Mouse (Mus musculus) forebrain, embryonic 16.5 days (tissue): ENCODE results near the gene Ap1g1. TPM values are rescaled to one million over a fixed set of nuclear protein-coding genes. Genes with fewer than 3 reads are reported as not detected.
"Not testable (repeated sequence)": the region's sequence is repeated elsewhere in the genome, so short reads cannot be mapped to it uniquely, and the experiment has no call there.

Experiments used
- ATAC-seq: fragments of 200-750 bp; cut with Nextera tagmentation; 2 replicates; pipeline ENCODE4 v1.8.0; 2017; ENCODE audit warnings: mild to moderate bottlenecking, moderate library complexity
- H3K27ac ChIP-seq: fragments of 300-500 bp; sonication (generic); 2 replicates; pipeline ENCODE4 v1.5.1; 2014; ENCODE audit warnings: low read length, control low read depth
- H3K27me3 ChIP-seq: fragments of 300-500 bp; sonication (generic); replicated peaks from 2 replicates; pipeline ENCODE4 v1.6.1; 2014; ENCODE audit warnings: low read length; ENCODE audit not compliant: control insufficient read depth, insufficient read depth
- H3K36me3 ChIP-seq: fragments of 300-500 bp; sonication (generic); 2 replicates; pipeline ENCODE4 v1.6.1; 2014; ENCODE audit not compliant: control insufficient read depth, insufficient read depth
- H3K4me1 ChIP-seq: fragments of 300-500 bp; sonication (generic); replicated peaks from 2 replicates; pipeline ENCODE4 v1.6.1; 2014; ENCODE audit warnings: low read length; ENCODE audit not compliant: control insufficient read depth, insufficient read depth
- H3K4me2 ChIP-seq: fragments of 300-500 bp; sonication (generic); 2 replicates; pipeline ENCODE4 v1.6.1; 2014; ENCODE audit warnings: mild to moderate bottlenecking, low read length, control low read depth
- H3K4me3 ChIP-seq: fragments of 300-500 bp; sonication (generic); replicated peaks from 2 replicates; pipeline ENCODE4 v1.5.1; 2014; ENCODE audit warnings: mild to moderate bottlenecking, low read length, control low read depth
- H3K9ac ChIP-seq: fragments of 300-500 bp; sonication (generic); replicated peaks from 2 replicates; pipeline ENCODE4 v1.6.1; 2014; ENCODE audit warnings: low read depth, low read length, control low read depth
- H3K9me3 ChIP-seq: fragments of 300-500 bp; sonication (generic); 2 replicates; pipeline ENCODE4 v1.6.1; 2016; ENCODE audit warnings: low read length; ENCODE audit not compliant: control insufficient read depth
- WGBS: fragments of 180-500 bp; shearing (Covaris S2); extraction: QIAGEN DNeasy Blood & Tissue Kit; methylation state at CpG from one replicate; pipeline ENCODE4 v1.1.7; 2014; 5-methylcytosine and 5-hydroxymethylcytosine counted together
- polyA plus RNA-seq: library from polyadenylated mRNA; unstranded; fragments of >200 nt; fragmentation: Nextera tagmentation; extraction: Ambion mirVana; gene quantifications from 2 replicates; pipeline ENCODE4 v1.2.1, GENCODE M21; 2015

The Ap1g1 gene
- polyA plus RNA-seq, 1 experiment from 2014 or later = 56.0 TPM

- Histone ChIP-seq H3K4me1 (no peaks in the 10 kb centered on the region), H3K4me3 (no peak overlapping the region), H3K36me3 (no peaks in the 10 kb centered on the region), H3K27me3 (no peaks in the 10 kb centered on the region), H3K27ac (no peak overlapping the region), H3K9ac (no peak overlapping the region), H3K9me3 (no peaks in the 10 kb centered on the region), H3K4me2 (no peak overlapping the region)
- 91% methylated on average over 20 of the region's 20 CpGs for WGBS
- ATAC-seq = no peak
Measured at GRCm38 (mm10) chr8:109751731-109752485, 26.4 kb upstream of the Ap1g1 start.

GRCm38 (mm10) chr8:109754696-109755095 lies 23.7 kb upstream of the Ap1g1 start:
- Histone ChIP-seq H3K4me3 (no peak overlapping the region), H3K4me1 (no peaks in the 10 kb centered on the region), H3K36me3 (no peaks in the 10 kb centered on the region), H3K9ac (no peak overlapping the region), H3K27me3 (no peaks in the 10 kb centered on the region), H3K9me3 (no peaks in the 10 kb centered on the region), H3K27ac (no peak overlapping the region), H3K4me2 (no peak overlapping the region)
- WGBS = 93% methylated on average over 8 of the region's 8 CpGs
- no peak for ATAC-seq

GRCm38 (mm10) chr8:109755554-109755953 lies 22.8 kb upstream of the Ap1g1 start:
- not testable (repeated sequence) for H3K36me3 ChIP-seq, H3K4me3 ChIP-seq, H3K4me1 ChIP-seq, H3K27ac ChIP-seq, H3K4me2 ChIP-seq, ATAC-seq, H3K9ac ChIP-seq, H3K9me3 ChIP-seq, H3K27me3 ChIP-seq
- 80% methylated on average over 4 of the region's 4 CpGs for WGBS

GRCm38 (mm10) chr8:109756849-109757248 lies 21.5 kb upstream of the Ap1g1 start:
- no peak overlapping the region for H3K4me2 ChIP-seq
- 71% methylated on average over 3 of the region's 3 CpGs for WGBS
- no peak overlapping the region for H3K9ac ChIP-seq

GRCm38 (mm10) chr8:109759426-109759825 lies 18.9 kb upstream of the Ap1g1 start:
- Histone ChIP-seq H3K4me3 (no peak overlapping the region), H3K9me3 (no peaks in the 10 kb centered on the region; the same call in 1 of the 2 replicates), H3K4me2 (no peak overlapping the region), H3K27me3 (no peaks in the 10 kb centered on the region), H3K36me3 (no peaks in the 10 kb centered on the region), H3K4me1 (no peaks in the 10 kb centered on the region), H3K27ac (no peak overlapping the region), H3K9ac (no peak overlapping the region)
- ATAC-seq = no peak
- 92% methylated on average over 7 of the region's 7 CpGs for WGBS

More at GRCm38 (mm10) chr8:109756849-109757248, 21.5 kb upstream of the Ap1g1 start:
- Histone ChIP-seq H3K4me3 (no peak overlapping the region), H3K9me3 (no peaks in the 10 kb centered on the region), H3K4me1 (no peaks in the 10 kb centered on the region), H3K27me3 (no peaks in the 10 kb centered on the region), H3K27ac (no peak overlapping the region), H3K36me3 (no peaks in the 10 kb centered on the region)
- no peak for ATAC-seq

GRCm38 (mm10) chr8:109760221-109760620 lies 18.1 kb upstream of the Ap1g1 start:
- ATAC-seq = no peak
- H3K9me3 ChIP-seq = no peaks in the 10 kb centered on the region; the same call in 1 of the 2 replicates
- H3K36me3 ChIP-seq = no peaks in the 10 kb centered on the region
- H3K4me2 ChIP-seq = no peak overlapping the region
- no peaks in the 10 kb centered on the region for H3K27me3 ChIP-seq
- no peak overlapping the region for H3K27ac ChIP-seq
- H3K4me1 ChIP-seq = no peaks in the 10 kb centered on the region
- no peak overlapping the region for H3K4me3 ChIP-seq
- no peak overlapping the region for H3K9ac ChIP-seq
- WGBS = 44% methylated on average over 1 of the region's 1 CpGs

- Histone ChIP-seq H3K27me3 (no peaks in the 10 kb centered on the region), H3K36me3 (no peaks in the 10 kb centered on the region), H3K4me1 (no peaks in the 10 kb centered on the region), H3K4me3 (no peak overlapping the region), H3K9me3 (no peaks in the 10 kb centered on the region; the same call in 1 of the 2 replicates), H3K9ac (no peak overlapping the region), H3K4me2 (no peak overlapping the region), H3K27ac (no peak overlapping the region)
- WGBS = 93% methylated on average over 6 of the region's 6 CpGs
- ATAC-seq = no peak
Measured at GRCm38 (mm10) chr8:109764031-109764430, 14.3 kb upstream of the Ap1g1 start.

- Histone ChIP-seq H3K9me3 (no peaks in the 10 kb centered on the region; the same call in 1 of the 2 replicates), H3K27me3 (no peaks in the 10 kb centered on the region), H3K27ac (no peak overlapping the region), H3K4me3 (no peak overlapping the region), H3K9ac (no peak overlapping the region), H3K4me1 (no peaks in the 10 kb centered on the region), H3K36me3 (no peaks in the 10 kb centered on the region), H3K4me2 (no peak overlapping the region)
- 74% methylated on average over 7 of the region's 7 CpGs for WGBS
- ATAC-seq = no peak
Measured at GRCm38 (mm10) chr8:109766081-109766480, 12.3 kb upstream of the Ap1g1 start.

GRCm38 (mm10) chr8:109773154-109773553 lies 5.2 kb upstream of the Ap1g1 start:
- H3K9me3 ChIP-seq = no peaks in the 10 kb centered on the region
- H3K36me3 ChIP-seq = no peaks in the 10 kb centered on the region
- no peak for ATAC-seq
- H3K9ac ChIP-seq = no peak overlapping the region
- no peak overlapping the region for H3K4me3 ChIP-seq
- no peak overlapping the region for H3K27ac ChIP-seq
- peaks cover 3% of the 10 kb centered on the region; the same call in 1 of the 2 replicates for H3K27me3 ChIP-seq
- no peak overlapping the region for H3K4me2 ChIP-seq
- WGBS = 52% methylated on average over 3 of the region's 3 CpGs
- H3K4me1 ChIP-seq = 0 out of 2 replicates have a peak, but pooled peaks cover 3% of the 10 kb centered on the region
